Mouse (Mus musculus) liver, embryonic 12.5 days (tissue): ENCODE results near the gene Acot6. TPM values are rescaled to one million over a fixed set of nuclear protein-coding genes. Genes with fewer than 3 reads are reported as not detected.
"Not testable (repeated sequence)": the region's sequence is repeated elsewhere in the genome, so short reads cannot be mapped to it uniquely, and the experiment has no call there.

Source experiments
- ATAC-seq: fragments of 200-750 bp; cut with Nextera tagmentation; 2 replicates; pipeline ENCODE4 v1.8.0; 2017; ENCODE audit warnings: moderate number of reproducible peaks, mild to moderate bottlenecking, moderate library complexity
- H3K27ac ChIP-seq: fragments of 300-500 bp; sonication (generic); 2 replicates; pipeline ENCODE4 v1.5.1; 2016; ENCODE audit warnings: mild to moderate bottlenecking
- H3K27me3 ChIP-seq: fragments of 300-500 bp; sonication (generic); replicated peaks from 2 replicates; pipeline ENCODE4 v1.6.1; 2016; ENCODE audit warnings: mild to moderate bottlenecking, moderate library complexity
- H3K36me3 ChIP-seq: fragments of 300-500 bp; sonication (generic); 2 replicates; pipeline ENCODE4 v1.6.1; 2016; ENCODE audit warnings: mild to moderate bottlenecking, moderate library complexity
- H3K4me1 ChIP-seq: fragments of 300-500 bp; sonication (generic); 2 replicates; pipeline ENCODE4 v1.6.1; 2016
- H3K4me2 ChIP-seq: fragments of 300-500 bp; sonication (generic); 2 replicates; pipeline ENCODE4 v1.6.1; 2016; ENCODE audit warnings: mild to moderate bottlenecking, moderate library complexity
- H3K4me3 ChIP-seq: fragments of 300-500 bp; sonication (generic); 2 replicates; pipeline ENCODE4 v1.5.1; 2016; ENCODE audit warnings: mild to moderate bottlenecking, moderate library complexity
- H3K9ac ChIP-seq: fragments of 300-500 bp; sonication (generic); 2 replicates; pipeline ENCODE4 v1.6.1; 2016; ENCODE audit warnings: mild to moderate bottlenecking, moderate library complexity
- H3K9me3 ChIP-seq: fragments of 300-500 bp; sonication (generic); replicated peaks from 2 replicates; pipeline ENCODE4 v1.6.1; 2016; ENCODE audit warnings: mild to moderate bottlenecking, moderate library complexity
- WGBS: fragments of 180-500 bp; shearing (Covaris S2); methylation state at CpG from one replicate; pipeline ENCODE4 v1.1.7; 2016; ENCODE audit not compliant: insufficient replicate concordance; 5-methylcytosine and 5-hydroxymethylcytosine counted together
- polyA plus RNA-seq: library from polyadenylated mRNA; unstranded; fragments of >200 nt; fragmentation: Nextera tagmentation; extraction: Ambion mirVana; gene quantifications from 2 replicates; pipeline ENCODE4 v1.2.1, GENCODE M21; 2016

Gene Acot6
- 0.48 and 0.54 TPM in 2 replicates for polyA plus RNA-seq

DNA sequence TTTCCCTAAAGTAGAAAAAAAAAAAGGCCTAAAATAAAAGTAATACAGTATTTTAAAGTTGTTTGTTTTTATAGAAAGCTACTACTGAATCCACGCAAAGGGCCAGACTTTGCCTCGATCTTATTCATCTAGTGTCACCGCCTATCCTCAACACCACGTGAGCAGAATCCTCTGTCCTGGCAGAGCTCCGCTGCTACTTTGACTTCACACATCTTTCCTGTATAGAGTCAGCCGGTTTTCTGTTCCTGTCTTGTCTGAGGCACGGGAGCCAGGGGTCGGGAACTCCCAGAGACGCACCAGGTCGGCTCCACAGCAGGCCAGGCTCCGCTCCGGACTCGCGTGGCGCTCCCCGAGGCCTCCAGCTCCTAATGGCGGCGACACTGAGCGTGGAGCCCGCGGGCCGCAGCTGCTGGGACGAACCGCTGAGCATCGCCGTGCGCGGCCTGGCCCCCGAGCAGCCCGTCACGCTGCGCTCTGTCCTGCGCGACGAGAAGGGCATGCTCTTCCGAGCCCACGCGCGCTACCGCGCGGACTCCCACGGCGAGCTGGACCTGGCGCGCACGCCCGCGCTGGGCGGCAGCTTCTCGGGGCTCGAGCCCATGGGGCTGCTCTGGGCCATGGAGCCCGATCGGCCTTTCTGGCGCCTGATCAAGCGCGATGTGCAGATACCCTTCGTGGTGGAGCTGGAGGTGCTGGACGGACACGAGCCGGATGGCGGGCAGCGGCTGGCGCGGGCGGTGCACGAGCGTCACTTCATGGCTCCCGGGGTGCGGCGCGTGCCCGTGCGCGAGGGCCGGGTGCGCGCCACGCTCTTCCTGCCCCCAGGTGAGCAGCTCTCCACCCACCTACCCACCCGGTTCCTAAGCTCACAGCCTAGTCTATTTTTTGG is at the start of gene Acot6:
Acot6 (plus strand) TSS at position 51 of the 889 bp plus-strand sequence.
- H3K27ac ChIP-seq, result 0 out of 2 replicates have a peak within 1 kb of the TSS, but pooled peaks have one; percentile 25
- under 1% methylated on average over 78 of the region's 80 CpGs for whole genome bisulfite sequencing
- ATAC-seq, result peak; percentile 67
- not testable (repeated sequence) for H3K36me3 ChIP-seq, H3K27me3 ChIP-seq, H3K9me3 ChIP-seq
- peaks cover 25% of the 10 kb centered on the region for H3K4me1 ChIP-seq
- peak within 1 kb of the TSS; percentile 62 for H3K4me3 ChIP-seq
- peak within 1 kb of the TSS; percentile 89 for H3K4me2 ChIP-seq
- H3K9ac ChIP-seq, result peak within 1 kb of the TSS; percentile 68

DNA sequence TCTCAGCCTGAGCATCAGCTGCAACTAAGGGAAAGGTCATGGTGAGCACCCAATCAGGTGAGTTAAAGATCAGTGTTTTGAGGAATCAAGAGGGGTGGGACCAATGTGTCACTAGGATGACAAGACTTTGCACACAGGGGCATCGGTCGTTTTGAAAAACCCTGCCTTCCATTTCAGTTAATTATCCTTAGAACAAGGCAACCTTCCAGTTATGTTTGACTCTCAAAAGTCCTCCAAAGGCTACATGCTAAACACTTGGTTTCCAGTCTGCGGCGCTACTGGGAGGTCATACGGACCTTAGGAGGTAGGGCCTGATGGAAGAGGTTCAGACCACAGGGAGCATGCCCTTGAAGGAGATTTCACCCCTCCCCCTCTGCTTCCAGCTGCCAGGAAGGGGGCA is 49.7 kb upstream of the Acot6 start:
- H3K27ac ChIP-seq, H3K9me3 ChIP-seq, ATAC-seq, H3K4me3 ChIP-seq, H3K4me1 ChIP-seq, H3K4me2 ChIP-seq, H3K9ac ChIP-seq, H3K36me3 ChIP-seq: not testable (repeated sequence)
- WGBS, result 72% methylated on average over 5 of the region's 5 CpGs
- peaks cover 41% of the 10 kb centered on the region for H3K27me3 ChIP-seq

DNA sequence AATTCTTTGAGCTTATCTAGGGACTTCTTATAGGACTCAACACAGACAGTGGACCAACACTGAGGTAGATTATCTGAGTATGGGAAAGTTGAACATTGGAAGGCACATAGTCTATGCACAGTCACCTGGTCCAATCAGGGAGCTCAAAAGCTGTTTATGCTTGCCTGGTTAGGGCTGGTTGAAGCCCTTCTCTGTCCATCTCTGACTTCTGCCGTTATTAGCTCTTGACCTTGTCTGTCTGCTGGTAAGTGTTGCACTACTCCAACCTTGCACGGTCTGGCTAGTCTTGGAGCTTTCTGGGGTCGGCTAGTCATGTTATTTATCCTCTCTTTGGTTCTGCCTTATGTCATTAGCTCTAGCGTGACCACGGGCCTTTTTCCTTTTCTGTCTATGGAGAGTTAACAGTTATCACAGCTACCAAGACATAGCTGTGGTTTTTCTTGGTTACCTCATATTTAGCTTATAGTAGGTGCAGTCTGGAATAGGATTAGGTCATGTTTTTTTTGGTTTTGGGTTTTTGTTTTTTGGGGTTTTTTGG is 48.4 kb upstream of the Acot6 start, which contains the start of gene Acot3:
Acot3 (plus strand) TSS at position 208 of the 538 bp plus-strand sequence.
- H3K36me3 ChIP-seq, result no peaks in the 10 kb centered on the region
- H3K4me3 ChIP-seq, result peak within 1 kb of the TSS; percentile 45; the same call in 1 of the 2 replicates
- no peak for ATAC-seq
- H3K4me2 ChIP-seq, result peak within 1 kb of the TSS; percentile 63; the same call in 1 of the 2 replicates
- no peak within 1 kb of the TSS for H3K9ac ChIP-seq
- peak within 1 kb of the TSS; percentile 40 for H3K27ac ChIP-seq
- no peaks in the 10 kb centered on the region for H3K4me1 ChIP-seq
- 32% methylated on average over 5 of the region's 5 CpGs for WGBS
- H3K27me3 ChIP-seq, result peaks cover 41% of the 10 kb centered on the region
- H3K9me3 ChIP-seq, result 0 out of 2 replicates have a peak, but pooled peaks cover 6% of the 10 kb centered on the region

DNA sequence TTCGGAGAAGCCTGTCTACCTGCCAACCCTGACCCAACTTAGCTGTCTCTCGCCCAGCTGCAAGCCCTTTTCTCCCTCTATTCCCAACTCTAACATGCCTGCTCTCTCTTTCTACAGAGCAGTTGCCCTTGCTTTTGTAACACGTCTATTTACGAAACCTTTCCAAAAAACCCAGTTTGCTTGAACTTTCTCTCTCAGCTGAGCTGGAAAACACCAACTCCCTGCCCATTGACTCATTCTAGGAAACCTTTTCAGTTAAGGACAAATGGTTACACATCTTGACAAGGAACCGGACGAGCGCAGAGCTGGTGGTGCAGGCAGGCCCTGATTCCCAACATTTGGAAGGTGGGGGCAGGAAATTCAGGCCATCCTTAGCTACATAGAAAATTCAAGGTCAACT is 47.8 kb upstream of the Acot6 start:
- Histone ChIP-seq H3K4me1 (no peaks in the 10 kb centered on the region), H3K27ac (peak overlapping the region; percentile 40), H3K4me2 (peak overlapping the region; percentile 63; the same call in 1 of the 2 replicates), H3K9me3 (0 out of 2 replicates have a peak, but pooled peaks cover 6% of the 10 kb centered on the region), H3K27me3 (peaks cover 41% of the 10 kb centered on the region), H3K4me3 (0 out of 2 replicates have a peak overlapping the region, but pooled peaks have one; percentile 45), H3K9ac (no peak overlapping the region), H3K36me3 (no peaks in the 10 kb centered on the region)
- no peak for ATAC-seq
- WGBS, result 66% methylated on average over 7 of the region's 7 CpGs

DNA sequence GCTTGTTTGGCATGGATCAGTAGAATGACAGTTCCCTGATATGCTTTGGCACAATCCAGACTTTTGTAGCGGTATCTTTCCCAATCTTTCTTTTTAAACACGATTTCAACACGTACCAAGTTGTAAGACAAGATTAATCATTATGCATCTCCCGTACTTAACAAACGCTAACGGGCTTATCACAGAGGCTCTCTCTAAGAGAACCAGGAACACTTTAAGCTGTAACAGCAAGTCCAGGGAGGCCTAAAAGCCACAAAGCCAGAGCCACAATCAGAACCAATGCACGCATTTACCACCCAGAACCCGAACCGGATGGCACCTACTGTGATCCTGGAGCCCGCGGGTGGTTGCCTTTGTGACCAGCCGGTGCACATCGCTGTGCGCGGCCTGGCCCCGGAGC is 47.3 kb upstream of the Acot6 start:
- H3K27me3 ChIP-seq, result peaks cover 41% of the 10 kb centered on the region
- no peak for ATAC-seq

DNA sequence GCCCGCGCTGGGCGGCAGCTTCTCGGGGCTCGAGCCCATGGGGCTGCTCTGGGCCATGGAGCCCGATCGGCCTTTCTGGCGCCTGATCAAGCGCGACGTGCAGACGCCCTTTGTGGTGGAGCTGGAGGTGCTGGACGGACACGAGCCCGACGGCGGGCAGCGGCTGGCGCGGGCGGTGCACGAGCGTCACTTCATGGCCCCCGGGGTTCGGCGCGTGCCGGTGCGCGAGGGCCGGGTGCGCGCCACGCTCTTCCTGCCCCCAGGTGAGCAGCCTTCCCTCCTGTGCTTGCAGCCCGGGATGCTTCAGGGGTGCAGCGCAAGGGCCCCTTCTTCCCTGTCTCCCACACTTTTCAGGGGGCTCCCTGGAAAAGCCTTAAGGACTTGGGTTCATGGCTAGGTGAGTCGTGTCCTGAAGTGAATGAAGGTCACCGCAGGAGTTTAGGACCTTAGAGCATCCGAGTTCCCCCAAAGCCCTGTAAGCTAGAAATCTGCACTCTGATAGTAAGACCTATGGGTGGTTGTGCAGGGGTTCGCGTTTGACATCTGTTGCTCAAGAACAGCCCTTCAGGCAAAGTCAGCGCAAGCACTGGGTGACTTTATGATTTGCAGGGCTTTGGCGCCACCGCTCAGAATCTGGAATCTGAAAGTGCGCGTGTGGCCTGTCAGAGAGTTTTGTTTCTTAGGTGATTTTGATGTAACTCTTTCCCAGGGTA is 46.6 kb upstream of the Acot6 start:
- 4% methylated on average over 38 of the region's 46 CpGs for WGBS
- no peaks in the 10 kb centered on the region for H3K36me3 ChIP-seq
- ATAC-seq, result no peak
- peak overlapping the region; percentile 63 for H3K4me2 ChIP-seq
- H3K27ac ChIP-seq, result peak overlapping the region; percentile 20; the same call in 1 of the 2 replicates
- H3K27me3 ChIP-seq, result peaks cover 41% of the 10 kb centered on the region
- peak overlapping the region; percentile 41 for H3K9ac ChIP-seq
- H3K4me3 ChIP-seq, result peak overlapping the region; percentile 45
- no peaks in the 10 kb centered on the region for H3K4me1 ChIP-seq
- no peaks in the 10 kb centered on the region for H3K9me3 ChIP-seq

More for the DNA sequence above, 47.3 kb upstream of the Acot6 start:
- Histone ChIP-seq H3K4me1 (no peaks in the 10 kb centered on the region), H3K36me3 (no peaks in the 10 kb centered on the region), H3K4me3 (peak overlapping the region; percentile 45), H3K4me2 (peak overlapping the region; percentile 63), H3K9me3 (0 out of 2 replicates have a peak, but pooled peaks cover 4% of the 10 kb centered on the region), H3K9ac (peak overlapping the region; percentile 41), H3K27ac (peak overlapping the region; percentile 28)
- 8% methylated on average over 16 of the region's 16 CpGs for WGBS

DNA sequence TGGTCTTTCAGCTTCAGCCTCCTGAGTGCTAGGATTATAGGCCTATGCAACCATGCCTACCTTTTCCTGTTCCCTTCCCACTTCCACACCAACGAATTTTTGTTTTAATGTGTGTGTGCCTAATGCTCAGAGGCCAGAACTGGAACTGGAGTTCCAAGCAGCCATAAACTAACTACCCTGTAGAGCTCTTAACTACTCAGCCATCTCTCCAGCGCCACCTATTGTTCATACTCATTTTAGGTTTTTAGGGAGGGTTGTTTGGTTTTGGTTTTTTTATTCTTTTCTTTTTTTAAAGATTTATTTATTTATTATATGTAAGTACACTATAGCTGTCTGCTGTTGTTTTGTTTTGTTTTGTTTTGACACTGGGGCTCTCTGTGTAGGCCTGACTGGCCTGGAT is 39.5 kb upstream of the Acot6 start:
- whole genome bisulfite sequencing, result 11% methylated on average over 2 of the region's 2 CpGs

DNA sequence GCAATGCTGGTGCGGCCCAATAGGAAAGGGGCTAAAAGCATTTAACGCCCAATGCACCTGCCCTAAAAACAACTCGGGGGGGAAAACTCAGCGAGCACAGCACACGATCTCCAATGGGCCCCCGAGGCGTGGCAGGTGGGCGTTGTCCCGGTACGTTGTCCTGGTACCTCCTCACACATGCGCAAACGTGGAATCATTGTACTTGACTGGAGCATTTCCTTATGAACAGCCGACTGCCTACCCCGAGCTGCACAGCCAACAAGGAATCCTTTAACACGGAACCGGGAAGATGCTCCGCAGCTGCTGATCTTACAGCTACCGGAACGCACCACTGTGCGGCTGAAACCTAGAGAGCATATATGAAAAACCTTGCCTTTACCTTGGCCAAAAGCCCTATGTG is 38.1 kb upstream of the Acot6 start:
- WGBS, result 81% methylated on average over 20 of the region's 20 CpGs
- no peak overlapping the region for H3K27ac ChIP-seq
- no peaks in the 10 kb centered on the region for H3K9me3 ChIP-seq
- no peak overlapping the region for H3K4me2 ChIP-seq
- H3K4me1 ChIP-seq, result no peaks in the 10 kb centered on the region
- no peak for ATAC-seq
- no peak overlapping the region for H3K9ac ChIP-seq
- peaks cover 20% of the 10 kb centered on the region for H3K27me3 ChIP-seq
- H3K4me3 ChIP-seq, result no peak overlapping the region
- H3K36me3 ChIP-seq, result no peaks in the 10 kb centered on the region

More for the DNA sequence above, 39.5 kb upstream of the Acot6 start:
- no peak for ATAC-seq
- no peaks in the 10 kb centered on the region for H3K36me3 ChIP-seq
- H3K27ac ChIP-seq, result no peak overlapping the region
- no peak overlapping the region for H3K4me2 ChIP-seq
- H3K9me3 ChIP-seq, result no peaks in the 10 kb centered on the region
- no peaks in the 10 kb centered on the region for H3K4me1 ChIP-seq
- H3K4me3 ChIP-seq, result no peak overlapping the region
- H3K27me3 ChIP-seq, result peaks cover 11% of the 10 kb centered on the region
- no peak overlapping the region for H3K9ac ChIP-seq

DNA sequence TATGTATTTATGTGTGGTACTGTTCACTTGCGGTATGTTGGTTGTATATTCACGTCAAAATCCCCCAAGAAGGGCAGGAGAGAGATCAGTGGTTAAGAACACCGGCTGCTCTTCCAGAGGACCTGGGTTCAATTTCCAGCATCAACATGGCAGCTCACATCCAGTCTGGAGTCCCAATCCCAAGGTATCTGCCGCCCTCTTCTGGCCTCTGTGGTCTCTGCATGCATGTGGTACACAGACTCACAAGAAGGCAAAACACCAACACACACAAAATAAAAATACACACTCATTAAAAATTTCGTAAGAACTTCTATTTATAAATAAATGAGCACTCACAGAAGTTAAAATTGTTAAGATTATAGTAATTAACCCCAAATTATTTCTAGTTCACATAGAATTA is 37.2 kb upstream of the Acot6 start:
- no peak for ATAC-seq
- WGBS, result 60% methylated on average over 5 of the region's 5 CpGs
- H3K36me3 ChIP-seq, result no peaks in the 10 kb centered on the region

DNA sequence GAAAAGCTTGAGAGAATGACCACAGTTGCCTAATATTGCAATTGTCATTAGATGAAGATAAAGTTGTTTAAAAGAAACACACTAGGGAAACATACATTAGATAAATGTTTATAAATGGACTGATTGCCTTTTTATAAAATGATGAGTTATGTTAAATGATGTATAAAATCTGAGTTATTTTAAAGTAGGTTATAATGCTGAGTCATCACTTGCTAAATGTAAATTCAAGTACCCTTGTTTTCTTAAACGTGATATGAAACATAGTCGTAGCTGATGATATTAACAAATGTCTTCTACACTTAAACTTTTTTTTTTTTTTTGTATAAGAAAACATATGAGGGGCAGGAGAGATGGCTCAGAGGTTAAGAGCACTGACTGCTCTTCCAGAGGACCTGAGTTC is 36.6 kb upstream of the Acot6 start:
- Histone ChIP-seq H3K4me1 (no peaks in the 10 kb centered on the region), H3K36me3 (no peaks in the 10 kb centered on the region), H3K4me3 (no peak overlapping the region), H3K9me3 (no peaks in the 10 kb centered on the region), H3K27ac (no peak overlapping the region), H3K9ac (no peak overlapping the region), H3K27me3 (peaks cover 35% of the 10 kb centered on the region), H3K4me2 (no peak overlapping the region)
- no peak for ATAC-seq
- 70% methylated on average over 2 of the region's 2 CpGs for WGBS

More for the DNA sequence above, 37.2 kb upstream of the Acot6 start:
- peaks cover 29% of the 10 kb centered on the region for H3K27me3 ChIP-seq
- H3K4me3 ChIP-seq, result no peak overlapping the region
- no peak overlapping the region for H3K9ac ChIP-seq
- no peak overlapping the region for H3K4me2 ChIP-seq
- H3K9me3 ChIP-seq, result no peaks in the 10 kb centered on the region
- no peaks in the 10 kb centered on the region for H3K4me1 ChIP-seq
- H3K27ac ChIP-seq, result no peak overlapping the region

DNA sequence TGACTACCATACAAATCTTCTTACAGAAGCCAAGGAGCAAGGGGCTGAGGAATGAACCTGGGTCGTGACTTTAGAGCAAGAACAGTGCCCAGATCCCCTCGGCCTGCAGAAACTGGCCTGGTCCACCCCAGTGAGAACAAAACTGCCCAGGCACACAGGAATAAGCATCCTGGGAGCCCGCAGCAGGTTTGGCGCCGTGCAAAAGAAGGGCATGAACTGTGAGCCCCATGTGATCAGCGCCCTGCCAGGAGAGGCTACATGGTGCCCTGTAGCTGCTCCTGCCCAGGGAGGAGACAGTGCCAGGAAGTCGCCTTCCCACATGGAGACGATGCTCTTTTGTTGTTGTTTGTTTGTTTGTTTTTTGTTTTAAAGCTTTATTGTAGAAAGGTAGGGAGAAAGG is 35.8 kb upstream of the Acot6 start:
- Histone ChIP-seq H3K4me2 (no peak overlapping the region), H3K9ac (no peak overlapping the region), H3K4me1 (no peaks in the 10 kb centered on the region), H3K36me3 (no peaks in the 10 kb centered on the region), H3K27ac (no peak overlapping the region), H3K4me3 (no peak overlapping the region), H3K27me3 (peaks cover 43% of the 10 kb centered on the region), H3K9me3 (no peaks in the 10 kb centered on the region)
- no peak for ATAC-seq
- 63% methylated on average over 8 of the region's 8 CpGs for WGBS
